Mouse (Mus musculus): Measurements from ENCODE around the gene Usp29.

DNA sequence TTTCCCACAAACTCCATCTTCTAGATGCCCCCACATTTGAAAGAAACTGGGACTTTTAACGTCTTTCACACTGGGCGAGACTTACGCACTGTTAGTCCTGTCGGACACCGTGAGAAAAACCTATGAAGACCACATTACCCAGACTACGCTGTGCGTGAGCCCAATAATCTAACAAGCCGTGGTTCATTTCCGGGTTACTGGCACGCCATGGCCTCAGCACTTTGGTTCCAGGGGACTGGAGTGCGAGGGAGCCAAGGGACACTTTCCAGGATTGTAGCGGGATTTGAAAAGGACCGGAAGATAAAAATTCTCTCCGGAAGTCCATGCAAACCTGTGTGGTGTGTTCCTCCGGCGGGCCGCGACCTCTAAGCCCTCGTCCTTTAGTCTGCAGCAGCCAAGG lies 246.5 kb downstream of the Usp29 start:
- no peak for TF ChIP-seq GATA1 (IDR thresholded peaks at IDR 0.05; ENCODE audit: low read length)
- no peak for TF ChIP-seq TAL1 (IDR thresholded peaks at IDR 0.05; ENCODE audit: low read length)

Measured in erythroblast, embryonic 14.5 days (primary cell).